Mouse (Mus musculus): ENCODE measurements around the gene Trim75. TPM values are rescaled to one million over a fixed set of nuclear protein-coding genes. Genes with fewer than 3 reads are reported as not detected.
A peak's percentile ranks its signal among the peaks of the same experiment; 100 is the strongest.

The Trim75 gene
- polyA plus RNA-seq, 1 experiment, result 0.02 TPM

DNA sequence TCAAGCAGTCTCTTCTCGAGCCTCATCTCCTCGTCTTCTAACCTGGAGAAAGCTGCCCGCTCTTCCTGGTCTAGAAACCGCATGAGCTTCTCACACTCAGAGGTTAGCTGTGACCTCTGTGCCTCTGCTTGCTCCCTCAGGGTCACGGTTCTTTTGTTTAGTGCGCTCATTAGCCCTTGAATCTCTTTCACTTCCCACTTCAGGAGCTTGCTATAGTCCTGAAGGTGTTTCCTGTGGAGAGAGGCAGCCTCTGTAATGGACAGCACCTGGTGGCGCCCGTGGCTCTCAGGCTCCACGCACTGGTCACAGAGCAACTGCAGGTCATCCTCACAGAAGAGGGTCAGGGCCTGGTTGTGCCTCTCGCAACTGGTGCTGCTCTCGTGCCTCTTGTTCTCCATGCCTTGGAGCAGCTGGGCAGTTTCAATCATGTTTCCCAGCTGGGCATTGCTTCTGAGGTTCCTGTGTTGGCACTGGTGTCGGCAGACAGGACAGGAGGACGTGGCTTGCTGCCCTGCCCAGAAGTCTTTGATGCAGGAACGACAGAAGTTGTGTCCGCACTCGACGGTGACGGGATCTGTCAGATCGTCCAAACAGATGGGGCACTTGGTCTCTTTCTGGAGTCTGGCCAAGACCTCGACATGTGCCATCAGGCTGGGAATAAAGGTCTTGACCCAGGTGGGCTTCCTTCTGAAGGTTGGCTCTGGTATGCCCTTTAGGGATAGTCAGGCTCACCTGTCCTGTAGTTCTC is 4.3 kb downstream of the Trim75 start:
- H3ac ChIP-seq (ENCODE audit: control insufficient read depth, insufficient read length, low read depth), result no peak overlapping the region
- TF ChIP-seq MYOD1 (IDR thresholded peaks at IDR 0.05; ENCODE audit: control insufficient read depth, insufficient read length, low read depth) (no peak), FOSL1 (IDR thresholded peaks at IDR 0.05; ENCODE audit: insufficient read depth, low read length, poor library complexity, severe bottlenecking) (no peak), MAX (IDR thresholded peaks at IDR 0.05) (no peak), MYOG (IDR thresholded peaks at IDR 0.05; ENCODE audit: control insufficient read depth, extremely low read depth, insufficient read length) (no peak), CEBPB (IDR thresholded peaks at IDR 0.05; ENCODE audit: low read depth) (no peak), CTCF (IDR thresholded peaks at IDR 0.05; ENCODE audit: control insufficient read depth, insufficient read depth, insufficient read length) (no peak), USF1 (IDR thresholded peaks at IDR 0.05; ENCODE audit: low read depth) (no peak)
- H3K79me3 ChIP-seq (ENCODE audit: low read depth), result no peaks in the 10 kb centered on the region
- no peaks in the 10 kb centered on the region for H3K79me2 ChIP-seq (ENCODE audit: control insufficient read depth, insufficient read depth)
- no peak overlapping the region for H3K4me3 ChIP-seq (ENCODE audit: insufficient read depth, poor library complexity, severe bottlenecking)
- no peaks in the 10 kb centered on the region for H3K36me3 ChIP-seq (ENCODE audit: control insufficient read depth, insufficient read depth)
- peaks cover 1% of the 10 kb centered on the region for H3K27me3 ChIP-seq (ENCODE audit: control insufficient read depth, insufficient read depth, insufficient read length)

DNA sequence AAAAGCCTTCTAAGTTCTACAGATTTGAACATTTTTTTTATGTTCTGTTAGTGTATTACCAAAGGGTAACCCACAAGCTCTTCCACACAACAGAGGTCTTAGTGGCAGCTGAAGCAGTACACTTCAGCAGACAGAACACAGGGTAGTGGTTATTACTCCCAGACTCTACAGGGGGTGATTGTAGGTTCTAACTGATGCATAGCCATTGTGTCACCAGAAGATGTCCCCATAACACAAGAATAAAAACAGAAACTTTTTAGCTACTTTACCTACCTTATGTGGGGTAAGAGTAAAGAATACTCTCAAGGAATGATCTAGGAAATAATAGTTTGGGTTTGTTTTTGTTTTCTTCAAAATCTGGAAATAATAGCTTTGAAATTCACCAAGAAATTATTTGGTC is 24.8 kb downstream of the Trim75 start:
- no peak for TF ChIP-seq USF1 (IDR thresholded peaks at IDR 0.05; ENCODE audit: low read depth)
- TF ChIP-seq MAX (IDR thresholded peaks at IDR 0.05), result no peak
- TF ChIP-seq MYOD1 (IDR thresholded peaks at IDR 0.05; ENCODE audit: control insufficient read depth, insufficient read length, low read depth), result no peak
- TF ChIP-seq CEBPB (IDR thresholded peaks at IDR 0.05; ENCODE audit: low read depth), result no peak
- no peak for TF ChIP-seq CTCF (IDR thresholded peaks at IDR 0.05; ENCODE audit: control insufficient read depth, insufficient read depth, insufficient read length)
- no peak for TF ChIP-seq MYOG (IDR thresholded peaks at IDR 0.05; ENCODE audit: control insufficient read depth, extremely low read depth, insufficient read length)
- TF ChIP-seq FOSL1 (IDR thresholded peaks at IDR 0.05; ENCODE audit: insufficient read depth, low read length, poor library complexity, severe bottlenecking), result no peak
- Histone ChIP-seq H3ac (ENCODE audit: control insufficient read depth, insufficient read length, low read depth) (no peak overlapping the region), H3K4me3 (ENCODE audit: insufficient read depth, poor library complexity, severe bottlenecking) (no peak overlapping the region), H3K79me2 (ENCODE audit: control insufficient read depth, insufficient read depth) (no peaks in the 10 kb centered on the region), H3K36me3 (ENCODE audit: control insufficient read depth, insufficient read depth) (peaks cover 8% of the 10 kb centered on the region), H3K27me3 (ENCODE audit: control insufficient read depth, insufficient read depth, insufficient read length) (no peaks in the 10 kb centered on the region), H3K79me3 (ENCODE audit: low read depth) (no peaks in the 10 kb centered on the region)

DNA sequence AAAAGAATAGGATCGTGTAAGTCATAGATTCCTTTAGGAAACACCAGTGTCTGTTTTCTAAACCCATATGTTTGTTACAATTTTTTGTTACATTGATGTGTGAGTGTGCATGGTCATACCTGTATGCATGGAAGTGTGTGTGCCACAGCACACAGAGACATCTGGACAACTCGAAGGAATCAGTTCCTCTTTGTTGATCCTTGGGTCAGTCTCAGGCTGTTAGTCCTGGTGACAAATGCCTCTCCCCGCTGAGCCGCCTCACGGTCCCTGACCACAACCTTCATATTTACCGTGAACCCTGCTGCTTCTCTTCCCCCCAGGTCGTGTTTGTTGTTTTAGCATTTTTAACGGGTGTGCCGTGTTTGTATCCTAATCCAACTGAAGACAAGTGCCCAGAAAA is 28.6 kb downstream of the Trim75 start:
- TF ChIP-seq USF1 (IDR thresholded peaks at IDR 0.05; ENCODE audit: low read depth) (no peak), MAX (IDR thresholded peaks at IDR 0.05) (no peak)
- H3K79me2 ChIP-seq (ENCODE audit: control insufficient read depth, insufficient read depth), result no peaks in the 10 kb centered on the region
- no peak overlapping the region for H3K4me3 ChIP-seq (ENCODE audit: insufficient read depth, poor library complexity, severe bottlenecking)
- no peaks in the 10 kb centered on the region for H3K27me3 ChIP-seq (ENCODE audit: control insufficient read depth, insufficient read depth, insufficient read length)
- H3K36me3 ChIP-seq (ENCODE audit: control insufficient read depth, insufficient read depth), result peaks cover 12% of the 10 kb centered on the region
- no peak overlapping the region for H3ac ChIP-seq (ENCODE audit: control insufficient read depth, insufficient read length, low read depth)
- H3K79me3 ChIP-seq (ENCODE audit: low read depth), result no peaks in the 10 kb centered on the region

DNA sequence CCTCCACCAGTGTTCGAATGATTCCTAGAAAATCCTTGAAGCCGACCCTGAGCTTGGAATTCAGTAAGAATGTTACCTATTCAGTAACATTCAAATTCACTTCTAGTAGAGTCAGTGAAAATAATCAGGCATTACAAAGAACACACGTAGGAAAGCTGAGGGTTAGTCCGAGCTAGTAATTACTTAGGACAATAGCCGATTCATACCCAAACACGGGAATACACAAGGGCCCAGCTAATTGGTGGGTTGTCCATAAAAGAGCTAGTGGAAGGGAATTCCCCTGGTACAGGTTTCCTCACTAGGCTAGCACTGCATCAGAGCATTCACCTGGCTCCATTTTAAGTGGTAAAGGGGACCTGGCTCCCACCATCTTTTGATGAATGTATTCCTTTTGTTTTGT is 35.5 kb downstream of the Trim75 start:
- Histone ChIP-seq H3K79me3 (ENCODE audit: low read depth) (peaks cover 3% of the 10 kb centered on the region), H3K4me3 (ENCODE audit: insufficient read depth, poor library complexity, severe bottlenecking) (no peak overlapping the region), H3K79me2 (ENCODE audit: control insufficient read depth, insufficient read depth) (no peaks in the 10 kb centered on the region), H3K27me3 (ENCODE audit: control insufficient read depth, insufficient read depth, insufficient read length) (no peaks in the 10 kb centered on the region), H3K36me3 (ENCODE audit: control insufficient read depth, insufficient read depth) (no peaks in the 10 kb centered on the region), H3ac (ENCODE audit: control insufficient read depth, insufficient read length, low read depth) (no peak overlapping the region)
- TF ChIP-seq MAX (IDR thresholded peaks at IDR 0.05) (no peak), FOSL1 (IDR thresholded peaks at IDR 0.05; ENCODE audit: insufficient read depth, low read length, poor library complexity, severe bottlenecking) (no peak), MYOD1 (IDR thresholded peaks at IDR 0.05; ENCODE audit: control insufficient read depth, insufficient read length, low read depth) (no peak), USF1 (IDR thresholded peaks at IDR 0.05; ENCODE audit: low read depth) (no peak), MYOG (IDR thresholded peaks at IDR 0.05; ENCODE audit: control insufficient read depth, extremely low read depth, insufficient read length) (no peak), CTCF (IDR thresholded peaks at IDR 0.05; ENCODE audit: control insufficient read depth, insufficient read depth, insufficient read length) (no peak), CEBPB (IDR thresholded peaks at IDR 0.05; ENCODE audit: low read depth) (no peak)

DNA sequence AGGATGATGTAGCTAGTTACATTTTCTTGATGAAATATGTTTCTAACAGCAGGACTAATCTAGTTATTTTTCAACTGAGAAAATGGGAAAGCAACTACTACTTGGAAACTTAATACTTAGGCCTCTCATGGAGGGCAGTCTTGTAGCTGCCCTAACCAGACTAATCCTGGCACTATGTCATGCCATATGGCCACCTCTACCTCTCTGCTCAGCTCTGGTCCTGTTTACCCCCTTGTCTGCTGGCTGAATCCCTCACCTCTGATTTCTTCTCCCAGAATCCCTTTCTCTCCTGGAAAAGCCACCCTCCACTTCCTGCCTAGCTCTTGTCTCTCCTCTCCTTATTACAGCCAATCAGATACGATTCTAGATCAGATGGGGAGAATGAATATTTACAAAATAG is 39.3 kb downstream of the Trim75 start:
- Histone ChIP-seq H3ac (ENCODE audit: control insufficient read depth, insufficient read length, low read depth) (no peak overlapping the region), H3K79me2 (ENCODE audit: control insufficient read depth, insufficient read depth) (no peaks in the 10 kb centered on the region), H3K36me3 (ENCODE audit: control insufficient read depth, insufficient read depth) (no peaks in the 10 kb centered on the region), H3K27me3 (ENCODE audit: control insufficient read depth, insufficient read depth, insufficient read length) (no peaks in the 10 kb centered on the region), H3K4me3 (ENCODE audit: insufficient read depth, poor library complexity, severe bottlenecking) (no peak overlapping the region), H3K79me3 (ENCODE audit: low read depth) (peaks cover 3% of the 10 kb centered on the region)
- no peak for TF ChIP-seq USF1 (IDR thresholded peaks at IDR 0.05; ENCODE audit: low read depth)
- no peak for TF ChIP-seq CTCF (IDR thresholded peaks at IDR 0.05; ENCODE audit: control insufficient read depth, insufficient read depth, insufficient read length)
- no peak for TF ChIP-seq CEBPB (IDR thresholded peaks at IDR 0.05; ENCODE audit: low read depth)
- no peak for TF ChIP-seq MYOG (IDR thresholded peaks at IDR 0.05; ENCODE audit: control insufficient read depth, extremely low read depth, insufficient read length)
- TF ChIP-seq FOSL1 (IDR thresholded peaks at IDR 0.05; ENCODE audit: insufficient read depth, low read length, poor library complexity, severe bottlenecking), result no peak
- TF ChIP-seq MAX (IDR thresholded peaks at IDR 0.05), result no peak
- no peak for TF ChIP-seq MYOD1 (IDR thresholded peaks at IDR 0.05; ENCODE audit: control insufficient read depth, insufficient read length, low read depth)

DNA sequence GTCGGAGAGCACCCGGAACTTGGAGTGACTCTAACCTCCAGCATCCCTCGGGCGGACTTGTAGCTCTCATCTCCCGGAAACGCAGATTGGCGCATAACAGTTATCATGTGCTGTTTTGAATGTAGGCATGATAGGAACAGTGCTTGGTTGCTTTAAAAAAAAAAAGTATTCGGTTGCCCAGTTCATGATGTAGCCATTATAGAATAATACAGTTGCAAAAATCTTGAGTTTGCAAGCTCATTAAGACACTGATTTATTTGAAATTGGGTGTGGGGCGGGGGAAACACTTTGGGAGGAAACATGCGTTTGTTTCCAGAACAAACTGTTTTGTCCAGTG is 40.0 kb downstream of the Trim75 start:
- Histone ChIP-seq H3ac (ENCODE audit: control insufficient read depth, insufficient read length, low read depth) (peak overlapping the region; percentile 75), H3K79me3 (ENCODE audit: low read depth) (peaks cover 3% of the 10 kb centered on the region), H3K4me3 (ENCODE audit: insufficient read depth, poor library complexity, severe bottlenecking) (peak overlapping the region; percentile 59), H3K27me3 (ENCODE audit: control insufficient read depth, insufficient read depth, insufficient read length) (peaks cover 3% of the 10 kb centered on the region), H3K79me2 (ENCODE audit: control insufficient read depth, insufficient read depth) (no peaks in the 10 kb centered on the region), H3K36me3 (ENCODE audit: control insufficient read depth, insufficient read depth) (no peaks in the 10 kb centered on the region)
- TF ChIP-seq FOSL1 (IDR thresholded peaks at IDR 0.05; ENCODE audit: insufficient read depth, low read length, poor library complexity, severe bottlenecking) (no peak), MAX (IDR thresholded peaks at IDR 0.05) (no peak), CTCF (IDR thresholded peaks at IDR 0.05; ENCODE audit: control insufficient read depth, insufficient read depth, insufficient read length) (no peak), CEBPB (IDR thresholded peaks at IDR 0.05; ENCODE audit: low read depth) (no peak), MYOD1 (IDR thresholded peaks at IDR 0.05; ENCODE audit: control insufficient read depth, insufficient read length, low read depth) (no peak), MYOG (IDR thresholded peaks at IDR 0.05; ENCODE audit: control insufficient read depth, extremely low read depth, insufficient read length) (no peak), USF1 (IDR thresholded peaks at IDR 0.05; ENCODE audit: low read depth) (no peak)

Data from C2C12 (cell line).